Mouse (Mus musculus) liver, adult 2 months (tissue): ENCODE measurements at regions not wholly inside any gene's neighbourhood (a gene's known extent, or its start where the extent isn't known, plus 50 kb on each side); places are given as distances from the start of the nearest gene placed in this dataset.
A peak's percentile ranks its signal among the peaks of the same experiment; 100 is the strongest.

Experiments
- DNase-seq: peaks from one replicate; pipeline ENCODE4 v3.0.0-alpha.2; 2011; ENCODE audit warnings: low read depth, low spot score; ENCODE audit errors: extremely low read depth
- H3K27ac ChIP-seq: fragments of 200-500 bp; replicated peaks from 2 replicates; pipeline ENCODE4 v1.5.1; 2012; ENCODE audit warnings: low read depth, mild to moderate bottlenecking, control low read depth, inconsistent platforms, low read length; ENCODE audit not compliant: insufficient read depth
- H3K27me3 ChIP-seq: fragments of 200-500 bp; 2 replicates; pipeline ENCODE4 v1.6.1; 2012; ENCODE audit warnings: mild to moderate bottlenecking, moderate library complexity, low read length, inconsistent platforms; ENCODE audit not compliant: control insufficient read depth, insufficient read depth
- H3K36me3 ChIP-seq: fragments of 200-500 bp; 2 replicates; pipeline ENCODE4 v1.6.1; 2012; ENCODE audit warnings: low read length, inconsistent platforms; ENCODE audit not compliant: control insufficient read depth, insufficient read depth
- H3K4me1 ChIP-seq: fragments of 200-500 bp; 2 replicates; pipeline ENCODE4 v1.6.1; 2011; ENCODE audit warnings: low read length; ENCODE audit not compliant: control insufficient read depth, insufficient read depth
- H3K4me3 ChIP-seq: fragments of 200-500 bp; 2 replicates; pipeline ENCODE4 v1.5.1; 2011; ENCODE audit warnings: low read depth, mild to moderate bottlenecking, control low read depth, low read length, moderate library complexity; ENCODE audit not compliant: insufficient read depth
- H3K79me2 ChIP-seq: fragments of 200-500 bp; 2 replicates; pipeline ENCODE4 v1.6.1; 2012; ENCODE audit warnings: inconsistent platforms, mild to moderate bottlenecking, low read length, moderate library complexity; ENCODE audit not compliant: control insufficient read depth, insufficient read depth
- H3K9ac ChIP-seq: fragments of 200-500 bp; 2 replicates; pipeline ENCODE4 v1.6.1; 2012; ENCODE audit warnings: low read depth, mild to moderate bottlenecking, control low read depth, inconsistent platforms, low read length
- CTCF ChIP-seq: fragments of 200-500 bp; IDR thresholded peaks from 2 replicates; pipeline ENCODE4 v1.5.1; 2011; ENCODE audit warnings: low read depth, low read length, control low read depth
- POLR2A ChIP-seq: fragments of 200-500 bp; IDR thresholded peaks from 2 replicates; pipeline ENCODE4 v1.6.1; 2011; ENCODE audit warnings: low read length, control low read depth; ENCODE audit not compliant: insufficient read depth; ENCODE audit errors: extremely low read depth
- WGBS: fragments of 180-500 bp; shearing (Covaris S2); methylation state at CpG from one replicate; pipeline ENCODE4 v1.1.7; 2018; 5-methylcytosine and 5-hydroxymethylcytosine counted together

DNA sequence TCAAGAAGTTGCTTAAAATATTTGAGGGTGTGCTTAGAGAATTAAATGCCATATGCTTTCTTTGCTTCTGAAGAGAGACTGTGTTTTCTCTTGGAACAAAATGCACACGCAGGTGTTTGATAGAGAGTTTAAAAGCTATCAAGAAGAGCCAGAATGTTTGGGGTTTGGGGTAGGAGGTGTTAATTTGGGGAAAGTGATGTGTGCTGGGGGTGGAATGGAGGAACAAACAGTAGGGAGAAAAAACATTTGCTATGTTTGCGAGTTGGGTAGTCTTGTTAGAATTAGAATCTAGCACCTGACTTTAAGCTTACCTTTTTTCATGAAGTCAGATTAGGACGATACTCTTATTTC lies 1248.9 kb upstream of the Zeb2 start:
- Histone ChIP-seq H3K79me2 (no peaks in the 10 kb centered on the region), H3K27me3 (no peaks in the 10 kb centered on the region), H3K9ac (no peak overlapping the region), H3K4me1 (no peaks in the 10 kb centered on the region), H3K36me3 (no peaks in the 10 kb centered on the region), H3K27ac (no peak overlapping the region), H3K4me3 (no peak overlapping the region)
- no peak for DNase-seq
- TF ChIP-seq POLR2A (no peak), CTCF (no peak)
- 72% methylated on average over 3 of the region's 3 CpGs for WGBS

DNA sequence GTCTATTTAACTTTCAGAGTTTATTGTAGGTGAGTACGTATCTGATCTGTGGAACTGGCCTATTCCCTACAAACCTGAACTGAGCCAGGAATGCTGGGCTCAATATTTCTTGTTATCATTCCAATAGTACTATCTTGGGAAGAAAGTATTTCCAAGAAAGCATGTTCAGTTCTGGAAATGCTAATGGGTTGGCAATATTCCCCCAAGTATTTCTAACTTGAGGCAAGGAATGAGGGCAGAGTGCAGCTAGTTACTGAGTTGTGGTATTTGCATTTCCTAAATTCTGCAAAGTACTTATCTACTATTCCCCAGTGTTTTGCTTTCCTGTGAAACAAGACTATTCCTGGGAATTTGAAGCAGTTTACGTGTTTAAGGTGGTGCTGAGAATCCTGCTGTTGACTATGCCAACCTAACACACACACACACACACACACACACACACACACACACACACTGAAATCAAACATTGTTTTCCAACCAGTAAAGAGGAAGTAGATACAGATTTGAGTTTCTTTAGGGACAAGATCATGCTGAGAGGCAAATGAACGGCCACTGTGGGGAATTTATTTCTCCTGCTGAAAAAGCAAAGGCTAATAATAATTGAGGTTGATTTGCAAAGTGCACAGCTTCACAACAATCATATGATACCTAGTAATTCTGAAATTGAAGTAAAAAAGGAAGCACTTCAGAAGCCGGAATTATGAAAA lies 1248.4 kb upstream of the Zeb2 start:
- no peaks in the 10 kb centered on the region for H3K27me3 ChIP-seq
- H3K79me2 ChIP-seq: no peaks in the 10 kb centered on the region
- peak; percentile 37 for DNase-seq
- no peaks in the 10 kb centered on the region for H3K36me3 ChIP-seq
- TF ChIP-seq POLR2A (no peak), CTCF (no peak)
- H3K4me1 ChIP-seq: no peaks in the 10 kb centered on the region
- no peak overlapping the region for H3K9ac ChIP-seq
- no peak overlapping the region for H3K4me3 ChIP-seq
- H3K27ac ChIP-seq: no peak overlapping the region
- 66% methylated on average over 4 of the region's 4 CpGs for WGBS

DNA sequence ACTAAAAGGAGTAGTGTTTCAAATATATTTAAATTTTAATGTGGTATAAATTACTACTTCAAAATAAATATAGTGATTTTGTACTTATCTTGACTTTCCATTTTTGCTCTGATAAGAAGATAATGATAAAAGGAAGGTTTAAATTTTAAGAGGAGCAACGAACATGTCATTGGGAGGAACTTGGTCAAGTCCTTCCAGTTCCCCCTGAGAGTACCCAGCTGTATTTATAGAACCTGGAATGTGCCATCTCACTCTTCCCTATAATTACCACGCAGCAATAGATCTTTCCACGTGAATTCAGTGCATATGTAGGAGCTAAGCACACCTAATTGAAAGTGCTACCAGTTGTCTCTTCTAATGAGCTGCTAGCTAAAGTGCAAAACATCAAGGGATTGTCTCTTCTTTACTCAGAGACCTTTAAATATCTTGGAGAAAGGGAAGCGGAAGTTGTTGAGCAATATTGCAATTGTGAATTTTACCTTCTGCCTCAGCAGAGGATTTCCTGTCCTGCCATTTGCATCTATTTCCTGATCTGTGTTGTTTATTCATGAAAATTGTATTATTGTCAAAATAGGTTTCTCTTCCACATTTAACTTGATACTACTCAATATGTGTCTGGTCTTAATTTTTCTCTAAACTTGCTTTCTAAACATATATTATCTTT lies 1243.0 kb upstream of the Zeb2 start:
- peak; percentile 31 for DNase-seq
- no peak overlapping the region for H3K27ac ChIP-seq
- no peaks in the 10 kb centered on the region for H3K4me1 ChIP-seq
- no peak overlapping the region for H3K4me3 ChIP-seq
- H3K36me3 ChIP-seq: no peaks in the 10 kb centered on the region
- no peaks in the 10 kb centered on the region for H3K79me2 ChIP-seq
- H3K9ac ChIP-seq: no peak overlapping the region
- TF ChIP-seq POLR2A (no peak), CTCF (no peak)
- H3K27me3 ChIP-seq: no peaks in the 10 kb centered on the region
- 62% methylated on average over 4 of the region's 4 CpGs for WGBS

DNA sequence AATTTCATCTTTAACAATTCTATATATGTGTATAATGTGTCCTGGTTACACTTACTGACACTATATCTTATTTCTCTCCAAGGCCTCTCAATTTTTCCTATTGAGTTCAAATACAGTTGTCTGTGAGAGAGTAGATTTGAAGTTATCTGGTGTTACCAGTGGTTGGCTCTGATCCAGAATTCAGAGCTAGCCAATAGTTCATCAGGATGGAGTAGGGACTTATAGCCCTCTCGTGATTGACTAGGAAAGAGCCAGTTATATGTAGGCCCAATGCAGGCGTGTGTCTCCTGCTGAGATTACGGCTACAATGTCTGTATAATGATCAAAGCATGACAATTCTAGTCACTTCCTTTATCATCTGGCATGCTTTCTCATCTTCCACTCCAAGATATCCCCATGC lies 1241.0 kb upstream of the Zeb2 start:
- Histone ChIP-seq H3K4me1 (no peaks in the 10 kb centered on the region), H3K79me2 (no peaks in the 10 kb centered on the region), H3K9ac (no peak overlapping the region), H3K36me3 (no peaks in the 10 kb centered on the region), H3K27ac (no peak overlapping the region), H3K27me3 (no peaks in the 10 kb centered on the region), H3K4me3 (no peak overlapping the region)
- TF ChIP-seq CTCF (no peak), POLR2A (no peak)
- no peak for DNase-seq
- WGBS: 89% methylated on average over 3 of the region's 3 CpGs

DNA sequence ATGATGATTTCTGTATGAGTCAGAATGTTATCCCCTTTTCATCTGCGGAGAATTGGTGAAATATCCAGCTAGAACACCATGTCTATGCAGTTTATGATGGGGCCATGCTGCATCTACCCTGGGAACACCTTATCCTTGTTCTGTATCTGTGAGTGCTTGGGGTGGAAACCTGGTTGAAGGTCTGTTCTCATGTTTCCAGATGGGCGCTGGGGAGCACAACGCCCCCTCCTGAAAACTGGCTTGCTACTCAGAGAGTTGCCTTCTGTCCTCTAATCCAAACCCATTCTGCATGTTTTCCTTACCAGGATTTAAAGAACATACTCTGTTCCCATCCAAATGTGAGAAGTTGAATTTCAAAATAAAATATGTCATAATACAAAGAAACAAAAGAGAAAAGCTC lies 1239.5 kb upstream of the Zeb2 start:
- WGBS: 89% methylated on average over 3 of the region's 3 CpGs
- Histone ChIP-seq H3K79me2 (no peaks in the 10 kb centered on the region), H3K27me3 (no peaks in the 10 kb centered on the region), H3K36me3 (no peaks in the 10 kb centered on the region), H3K4me3 (no peak overlapping the region), H3K9ac (no peak overlapping the region), H3K27ac (no peak overlapping the region), H3K4me1 (no peaks in the 10 kb centered on the region)
- DNase-seq: no peak
- no peak for TF ChIP-seq POLR2A
- TF ChIP-seq CTCF: no peak

DNA sequence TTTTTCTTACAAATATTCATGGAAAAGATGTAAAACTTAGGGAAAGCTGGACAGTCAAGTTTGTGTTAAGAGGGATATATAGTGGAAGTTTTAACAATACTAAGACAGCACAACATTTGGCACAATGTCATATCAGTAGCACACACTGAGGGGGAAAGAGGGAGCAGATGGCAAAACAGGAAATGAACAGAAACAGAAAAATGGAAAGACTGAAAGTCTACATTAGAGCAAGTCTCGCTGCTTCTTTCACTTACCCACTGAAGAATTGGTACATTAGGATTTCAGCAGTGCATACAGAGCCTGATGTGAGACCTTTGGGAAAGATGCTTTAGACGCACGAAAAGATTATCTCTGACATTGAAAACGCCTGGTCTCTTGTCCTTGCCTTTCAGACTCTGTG lies 1223.5 kb upstream of the Zeb2 start:
- Histone ChIP-seq H3K27ac (no peak overlapping the region), H3K9ac (no peak overlapping the region), H3K27me3 (no peaks in the 10 kb centered on the region), H3K4me1 (no peaks in the 10 kb centered on the region), H3K36me3 (no peaks in the 10 kb centered on the region), H3K79me2 (no peaks in the 10 kb centered on the region), H3K4me3 (no peak overlapping the region)
- DNase-seq: no peak
- 71% methylated on average over 4 of the region's 4 CpGs for WGBS
- TF ChIP-seq POLR2A: no peak
- TF ChIP-seq CTCF: no peak
